Mouse (Mus musculus): ENCODE measurements around the gene Ces2b. TPM values are rescaled to one million over a fixed set of nuclear protein-coding genes. Genes with fewer than 3 reads are reported as not detected.
"Not testable (repeated sequence)": the region's sequence is repeated elsewhere in the genome, so short reads cannot be mapped to it uniquely, and the experiment has no call there.

The Ces2b gene
- under 1 TPM; 0.22 to 0.28 TPM for total RNA-seq (2021)

DNA sequence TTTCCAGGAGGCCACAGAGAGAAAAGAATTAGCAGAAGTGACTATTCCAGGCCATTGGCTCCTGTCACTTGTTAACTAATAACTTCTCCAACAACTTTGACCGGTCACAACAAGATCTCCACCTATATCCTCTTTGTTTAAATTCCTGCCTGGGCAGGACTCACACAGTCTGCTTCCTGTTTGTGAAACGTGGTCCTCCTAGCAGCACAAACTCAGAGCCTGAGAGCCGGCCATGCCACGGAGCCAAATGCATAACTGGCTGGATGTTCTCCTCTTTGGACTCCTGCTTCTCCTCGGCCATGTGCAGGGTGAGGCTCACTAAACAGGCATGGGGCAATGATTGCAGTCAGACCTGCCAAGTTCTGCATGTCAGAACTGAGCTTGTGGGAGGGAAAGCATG is at the start of gene Ces2b:
Ces2b (plus strand) TSS at position 133 of the 400 bp plus-strand sequence.
- no peak for DNase-seq
- intact Hi-C loops (cut with DNase I), result no loop called here

DNA sequence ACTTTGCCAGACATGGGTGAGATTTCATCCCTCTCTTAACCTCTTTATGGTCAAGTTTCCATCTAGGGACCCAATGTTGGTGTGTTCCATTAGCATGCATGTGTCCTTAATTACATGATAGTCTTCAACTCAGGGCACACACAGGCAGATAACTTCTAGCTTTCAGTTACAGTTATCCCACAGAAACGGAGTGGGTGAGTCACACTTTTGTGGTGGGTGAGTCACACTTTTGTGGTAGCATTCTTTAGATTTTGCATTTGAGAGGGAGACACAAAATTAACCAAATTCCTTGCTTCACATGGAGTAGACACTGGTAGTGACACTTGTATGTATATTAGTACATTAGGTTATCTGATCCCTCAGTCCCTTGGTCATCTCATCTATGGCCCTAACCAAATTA is 44.3 kb upstream of the Ces2b start:
- DNase-seq, result no peak
- intact Hi-C loops (cut with DNase I), result loop anchor here (10.0 kb wide), 1 partner anchor 182 kb away; no protein-coding TSS in a partner anchor

DNA sequence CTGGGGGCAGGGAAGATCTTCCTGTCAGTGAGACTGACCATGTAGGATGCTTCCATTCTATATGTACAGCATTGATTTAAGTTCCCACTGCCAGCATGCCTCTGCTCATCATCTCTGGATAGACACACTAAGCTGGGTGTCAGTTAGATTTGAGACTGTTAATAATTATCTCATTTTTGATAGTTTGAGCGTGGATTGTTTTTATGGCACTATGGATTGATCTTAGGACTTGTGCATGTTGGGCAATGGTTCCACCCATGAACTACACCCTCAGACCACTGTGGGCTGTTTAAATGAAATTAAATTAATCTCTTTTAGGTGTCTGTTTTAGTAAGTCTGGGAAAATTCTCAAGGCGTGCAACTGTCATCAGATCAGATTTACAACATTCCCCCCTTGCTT is 42.4 kb upstream of the Ces2b start:
- DNase-seq, result no peak
- intact Hi-C loops (cut with DNase I), result loop anchor here (10.0 kb wide), 1 partner anchor 184 kb away; no protein-coding TSS in a partner anchor

DNA sequence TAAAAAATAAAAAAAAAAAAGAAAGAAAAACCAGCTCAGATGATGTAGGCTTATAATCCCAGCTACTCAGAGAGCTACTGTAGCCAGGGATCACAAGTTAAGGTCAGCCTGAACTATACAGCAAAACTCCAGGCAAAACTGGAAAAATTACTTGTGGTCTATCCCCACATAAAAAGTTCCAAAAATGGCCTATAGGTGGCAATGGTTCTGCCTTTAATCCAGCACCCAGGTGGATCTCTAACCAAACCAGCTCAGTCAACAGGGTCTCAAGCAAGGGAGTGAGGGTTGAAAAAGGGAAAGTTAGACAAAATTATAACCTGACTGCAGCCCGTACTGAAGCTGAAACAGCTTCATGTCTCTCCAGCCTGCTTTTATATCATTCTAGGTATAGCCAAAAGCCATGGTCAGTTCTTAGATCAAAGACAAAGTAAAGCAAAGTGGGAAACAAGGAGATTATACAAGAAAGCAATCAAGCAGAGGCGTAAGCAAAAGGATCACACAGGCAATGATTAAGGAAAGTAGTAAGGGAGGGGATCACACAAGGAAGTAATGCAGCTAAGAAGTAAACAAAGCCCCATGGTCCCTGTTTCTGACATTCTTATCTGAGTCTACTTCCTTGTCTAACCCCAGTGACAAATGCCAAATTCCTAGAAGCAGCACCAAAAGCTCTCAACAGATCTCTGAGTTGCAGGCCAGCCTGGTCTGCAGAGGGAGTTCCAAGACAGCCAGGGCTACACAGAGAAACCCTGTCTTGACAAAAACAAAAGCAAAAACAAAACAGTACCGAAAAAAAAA is 41.3 kb upstream of the Ces2b start:
- intact Hi-C loops (cut with DNase I), result loop anchor here (10.0 kb wide), 3 partner anchors 185 to 425 kb away; no protein-coding TSS in a partner anchor
- peak; percentile 5 to 11 for DNase-seq

DNA sequence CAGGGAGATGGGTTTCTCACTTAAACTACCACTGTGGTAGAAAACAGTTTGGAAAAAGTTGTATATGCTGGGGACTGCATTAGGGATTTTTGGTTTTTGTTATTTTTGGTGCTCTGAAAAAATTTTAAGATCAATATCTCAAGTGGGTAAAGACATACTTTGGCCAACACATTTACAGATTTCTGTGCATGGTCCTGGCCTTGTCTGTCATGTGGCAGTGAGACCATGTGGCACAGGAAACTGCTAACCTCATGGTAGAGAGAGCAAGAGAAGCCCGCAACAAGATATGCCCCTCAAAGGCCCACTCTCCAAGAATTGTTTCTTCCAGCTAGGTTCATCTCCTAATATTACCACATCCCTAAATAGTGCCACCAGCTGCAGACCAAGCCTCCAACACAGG is 32.0 kb upstream of the Ces2b start:
- intact Hi-C loops (cut with DNase I), result loop anchor here (10.0 kb wide), 2 partner anchors 225 to 415 kb away; no protein-coding TSS in a partner anchor
- DNase-seq, result no peak

DNA sequence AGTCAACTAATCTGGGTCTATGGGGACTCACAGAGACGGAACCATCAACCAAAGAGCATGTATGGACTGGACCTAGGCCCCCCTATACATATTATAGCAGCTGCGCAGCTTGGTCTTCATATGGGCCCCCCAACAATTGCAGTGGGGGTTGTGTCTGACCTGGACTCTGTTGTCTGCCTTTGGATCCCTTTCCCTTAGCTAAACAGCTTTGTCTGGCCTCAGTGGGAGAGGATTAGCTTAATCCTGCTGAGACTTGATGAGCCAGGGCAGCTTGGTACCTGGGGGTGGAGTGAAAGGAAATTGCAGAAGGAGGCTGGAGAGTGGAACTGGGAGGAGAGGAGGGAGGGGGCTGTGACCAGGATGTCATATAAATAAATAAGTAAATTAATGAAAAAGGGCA is 25.2 kb upstream of the Ces2b start:
- intact Hi-C loops (cut with DNase I), result no loop called here
- no peak for DNase-seq

DNA sequence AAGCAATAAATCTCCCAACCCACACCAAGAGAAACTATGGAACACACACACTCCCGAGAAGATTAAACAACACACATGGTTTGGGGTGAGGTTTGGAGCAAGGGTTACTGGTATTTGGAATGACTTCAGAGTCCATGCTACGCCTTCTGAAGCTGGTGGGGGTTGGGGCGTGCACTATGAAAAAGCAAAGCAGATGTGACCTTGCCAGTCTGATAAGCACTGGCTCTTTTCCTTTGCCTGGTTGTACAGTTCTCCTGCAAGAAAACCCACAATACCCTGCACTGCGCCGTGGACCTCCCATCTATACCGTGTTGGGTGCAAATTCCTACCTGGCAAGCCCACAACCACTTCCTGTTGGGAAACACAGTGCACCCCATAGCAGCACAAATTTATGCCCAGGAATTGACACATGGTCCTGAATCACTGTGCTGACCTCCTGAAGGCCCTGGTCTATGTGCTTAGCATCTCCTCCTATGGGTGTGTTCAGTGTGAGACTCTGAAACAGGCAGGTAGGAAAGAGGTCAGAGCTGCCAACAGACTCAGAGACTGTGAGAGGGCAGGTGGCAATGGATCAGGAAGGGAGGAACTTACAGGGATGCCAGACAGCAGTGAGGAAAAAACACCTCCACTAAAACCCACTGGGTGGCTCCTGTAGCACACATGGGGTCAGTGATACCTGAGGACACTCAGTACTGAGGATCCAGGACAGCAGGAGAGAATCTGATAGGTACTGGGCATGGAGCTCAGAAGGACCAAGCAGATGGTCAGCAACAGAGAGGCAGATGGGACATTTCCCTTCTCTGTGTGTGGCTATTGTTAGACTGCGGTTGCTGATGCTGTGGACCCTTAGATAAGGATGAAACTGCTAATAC is 22.6 kb upstream of the Ces2b start:
- DNase-seq, result no peak
- intact Hi-C loops (cut with DNase I), result no loop called here

DNA sequence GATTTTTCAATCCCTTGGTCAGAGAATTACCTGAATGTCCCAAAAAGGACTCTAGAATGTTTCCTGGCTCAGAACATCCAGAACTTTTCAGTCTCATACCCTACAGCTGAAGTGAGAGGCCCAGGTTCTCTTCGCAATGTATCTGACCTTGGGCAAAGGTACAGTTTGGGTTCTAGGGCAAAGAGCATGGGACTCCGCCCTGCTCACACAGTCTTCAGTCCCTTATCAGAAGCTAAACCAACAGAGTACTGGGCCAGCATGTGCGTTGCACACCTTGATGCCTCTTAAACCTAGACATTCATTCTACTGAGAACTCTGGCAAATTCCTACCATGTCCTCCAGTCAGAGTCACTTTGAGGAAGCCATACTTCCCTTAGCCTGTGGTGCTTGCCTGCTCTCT is 21.9 kb upstream of the Ces2b start:
- no peak for DNase-seq
- intact Hi-C loops (cut with DNase I), result no loop called here

DNA sequence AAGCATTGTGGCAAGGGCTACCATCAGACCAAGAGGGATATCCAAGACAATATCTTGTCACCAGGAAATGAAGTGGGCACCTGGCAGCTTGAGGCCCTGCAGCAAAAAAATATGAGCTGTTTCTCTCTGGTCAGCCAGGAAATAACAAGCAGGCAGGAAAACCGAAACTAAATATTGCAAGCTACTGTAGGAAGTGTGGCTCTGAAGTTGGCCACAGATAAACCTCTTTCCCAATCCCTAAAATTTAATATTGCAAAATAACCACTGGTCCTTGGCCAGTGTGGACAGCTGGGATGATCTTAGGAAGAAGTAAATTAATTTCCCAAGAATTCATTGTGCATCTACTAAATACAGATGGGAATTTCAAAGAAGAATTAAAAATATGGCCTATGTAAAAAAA is 4.5 kb upstream of the Ces2b start:
- intact Hi-C loops (cut with DNase I), result loop anchor here (5.0 kb wide), 1 partner anchor 75 kb away; no protein-coding TSS in a partner anchor
- DNase-seq, result no peak

DNA sequence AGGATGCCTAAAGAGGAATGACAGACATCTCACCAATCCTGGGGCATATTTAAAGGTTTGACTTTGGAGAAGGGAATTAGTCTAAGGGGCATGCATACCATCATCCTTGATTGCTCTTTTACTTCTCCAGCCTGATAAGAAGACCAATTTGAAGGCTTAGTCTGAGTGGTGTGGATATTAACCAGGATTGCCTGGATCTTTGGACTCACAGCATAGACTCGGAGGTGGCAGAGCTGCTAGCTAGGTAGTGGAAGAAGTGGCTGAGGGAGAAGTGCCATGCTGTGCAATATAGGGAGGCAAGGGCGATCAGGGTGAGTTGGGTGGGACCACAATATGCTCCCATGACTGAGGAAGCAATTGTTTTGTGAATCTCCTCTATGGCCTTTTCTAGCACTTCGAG is 3.2 kb upstream of the Ces2b start:
- intact Hi-C loops (cut with DNase I), result loop anchor here (2.0 to 5.0 kb wide), 2 partner anchors 17 to 74 kb away; no protein-coding TSS in a partner anchor

DNA sequence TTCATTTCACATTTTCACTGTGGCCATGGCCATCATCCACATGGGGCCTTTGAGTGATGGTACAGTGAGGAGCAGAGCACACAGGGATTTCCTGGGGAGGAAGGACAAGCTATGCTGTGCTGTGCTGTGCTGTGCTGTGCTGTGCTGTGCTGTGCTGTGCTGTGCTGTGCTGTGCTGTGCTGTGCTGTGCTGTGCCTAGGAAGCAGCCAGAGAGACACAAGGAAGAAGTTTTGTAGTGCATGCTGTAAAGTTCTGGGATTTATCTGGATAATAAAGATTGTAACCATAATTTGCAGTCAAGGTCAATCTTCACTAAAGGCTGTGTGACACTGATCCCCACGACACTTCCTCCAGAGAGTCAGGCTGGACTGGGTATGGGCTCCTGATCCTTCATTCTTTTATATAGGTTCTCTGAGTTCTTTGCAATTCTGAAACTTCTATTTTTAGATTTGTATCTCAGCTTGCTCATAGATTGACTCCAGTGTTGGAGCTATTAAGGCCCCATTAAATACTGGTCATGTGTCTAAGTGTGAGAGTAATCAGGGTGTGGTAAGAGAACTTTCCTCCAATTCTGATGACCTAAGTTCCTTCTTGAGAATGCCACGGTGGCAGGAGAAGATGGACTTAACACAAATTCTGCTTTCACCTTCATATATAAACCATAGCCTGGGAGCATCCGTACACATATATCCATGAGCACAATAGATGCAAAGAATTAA is 10.1 kb downstream of the Ces2b start:
- intact Hi-C loops (cut with DNase I), result no loop called here
- DNase-seq, result no peak

More for the DNA sequence above, 3.2 kb upstream of the Ces2b start:
- no peak for DNase-seq

DNA sequence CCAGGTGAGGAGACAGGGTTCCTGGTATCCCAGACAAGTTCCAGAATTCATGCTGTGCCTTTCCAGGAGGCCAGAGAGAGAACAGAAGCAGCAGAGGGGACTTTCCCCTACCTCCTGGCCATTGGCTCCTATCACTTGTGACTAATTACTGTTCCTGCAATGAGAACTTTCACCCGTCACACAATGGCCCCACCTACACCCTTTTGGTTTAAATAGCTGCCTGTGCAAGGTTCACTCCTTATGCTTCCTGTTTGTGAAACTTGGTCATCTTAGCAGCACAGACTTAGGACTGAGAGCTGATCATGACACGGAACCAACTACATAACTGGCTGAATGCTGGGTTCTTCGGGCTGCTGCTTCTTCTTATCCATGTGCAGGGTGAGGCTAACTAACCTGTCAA is 15.5 kb downstream of the Ces2b start, which contains the start of gene Ces2c:
Ces2c (plus strand) TSS at position 238 of the 400 bp plus-strand sequence.
- no peak for DNase-seq
- intact Hi-C loops (cut with DNase I), result no loop called here

DNA sequence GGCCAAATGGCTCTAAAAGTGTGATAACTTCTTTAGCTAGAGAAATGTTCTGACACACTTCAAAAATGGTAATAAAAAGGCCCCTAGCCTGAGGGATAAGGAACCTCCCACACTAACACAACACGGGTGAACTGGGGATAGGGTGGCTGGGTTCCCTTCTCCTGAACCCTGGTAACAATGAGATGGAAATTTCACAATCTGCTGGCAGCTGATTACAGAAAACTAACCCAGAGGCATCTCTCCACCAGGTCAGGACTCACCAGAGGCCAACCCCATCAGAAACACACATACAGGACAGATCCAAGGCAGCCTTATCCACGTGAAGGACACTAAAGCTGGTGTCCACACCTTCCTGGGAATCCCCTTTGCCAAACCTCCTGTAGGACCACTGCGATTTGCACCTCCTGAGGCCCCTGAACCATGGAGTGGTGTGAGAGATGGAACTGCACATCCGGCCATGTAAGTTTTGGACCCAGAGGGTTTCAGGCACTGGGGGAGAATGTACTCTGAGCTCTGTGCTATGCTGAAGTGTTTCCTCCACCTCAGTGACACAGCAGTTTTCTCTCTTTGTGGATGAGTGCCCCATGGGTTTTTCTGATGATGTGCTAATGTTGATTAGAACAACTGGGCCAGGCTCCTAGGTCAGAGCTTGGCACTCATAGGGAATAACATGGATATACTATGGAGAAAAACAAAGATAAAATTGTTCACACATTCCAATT is 16.5 kb downstream of the Ces2b start:
- intact Hi-C loops (cut with DNase I), result no loop called here
- no peak for DNase-seq

DNA sequence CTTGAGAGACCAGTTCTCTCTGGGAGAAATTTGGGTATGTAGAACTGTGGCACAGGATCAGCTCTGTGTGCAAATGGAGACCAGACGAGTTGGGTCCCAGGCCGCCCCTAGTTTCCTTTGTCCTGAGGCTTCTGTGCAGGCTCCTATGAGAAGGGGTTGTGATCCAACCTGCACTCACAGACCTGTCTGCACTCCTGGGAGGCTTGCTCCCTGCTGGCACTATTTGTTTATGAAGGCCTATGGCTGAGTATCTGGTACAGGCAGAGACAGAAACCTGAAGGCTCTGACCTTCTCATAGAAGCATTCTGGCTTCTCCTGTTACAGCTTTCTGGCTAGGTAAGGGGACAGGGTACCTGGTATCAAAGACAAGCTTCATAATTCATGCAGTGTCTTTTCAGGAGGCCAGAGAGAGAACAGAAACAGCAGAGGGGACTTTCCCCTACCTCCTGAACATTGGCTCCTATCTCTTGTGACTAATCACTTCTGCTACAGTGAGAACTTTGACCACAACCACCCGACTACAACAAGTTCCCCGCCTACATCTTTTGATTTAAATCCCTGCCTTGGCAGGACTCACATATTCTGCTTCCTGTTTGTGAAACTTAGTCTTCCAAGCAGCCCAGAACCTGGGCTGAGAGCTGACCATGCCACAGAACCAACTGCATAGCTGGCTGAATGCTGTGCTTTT is 35.6 kb downstream of the Ces2b start:
- intact Hi-C loops (cut with DNase I); DNase-seq: not testable (repeated sequence)

DNA sequence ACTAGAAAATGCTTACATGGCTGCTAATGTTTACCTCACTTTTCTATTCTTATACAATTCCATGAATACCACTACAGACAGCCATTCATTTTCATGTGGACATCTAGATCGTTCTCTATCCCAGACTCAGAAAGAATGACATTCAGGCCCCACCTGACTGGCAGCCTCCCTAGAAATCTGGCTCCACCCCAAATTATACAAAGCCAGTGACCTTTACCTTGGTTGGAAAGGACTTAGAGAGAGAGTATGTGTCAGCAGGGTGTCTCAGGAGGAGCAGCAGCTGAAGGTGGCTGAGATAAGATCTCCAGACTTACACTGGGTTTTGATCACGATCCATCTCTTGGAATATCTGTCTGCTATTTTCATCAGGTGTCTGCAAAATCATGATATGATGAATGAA is 37.5 kb downstream of the Ces2b start:
- intact Hi-C loops (cut with DNase I); DNase-seq: not testable (repeated sequence)

DNA sequence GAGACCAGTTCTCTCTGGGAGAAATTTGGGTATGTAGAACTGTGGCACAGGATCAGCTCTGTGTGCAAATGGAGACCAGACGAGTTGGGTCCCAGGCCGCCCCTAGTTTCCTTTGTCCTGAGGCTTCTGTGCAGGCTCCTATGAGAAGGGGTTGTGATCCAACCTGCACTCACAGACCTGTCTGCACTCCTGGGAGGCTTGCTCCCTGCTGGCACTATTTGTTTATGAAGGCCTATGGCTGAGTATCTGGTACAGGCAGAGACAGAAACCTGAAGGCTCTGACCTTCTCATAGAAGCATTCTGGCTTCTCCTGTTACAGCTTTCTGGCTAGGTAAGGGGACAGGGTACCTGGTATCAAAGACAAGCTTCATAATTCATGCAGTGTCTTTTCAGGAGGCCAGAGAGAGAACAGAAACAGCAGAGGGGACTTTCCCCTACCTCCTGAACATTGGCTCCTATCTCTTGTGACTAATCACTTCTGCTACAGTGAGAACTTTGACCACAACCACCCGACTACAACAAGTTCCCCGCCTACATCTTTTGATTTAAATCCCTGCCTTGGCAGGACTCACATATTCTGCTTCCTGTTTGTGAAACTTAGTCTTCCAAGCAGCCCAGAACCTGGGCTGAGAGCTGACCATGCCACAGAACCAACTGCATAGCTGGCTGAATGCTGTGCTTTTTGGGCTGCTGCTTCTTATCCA is 55.0 kb downstream of the Ces2b start:
- DNase-seq; intact Hi-C loops (cut with DNase I): not testable (repeated sequence)

Data from heart, postnatal 36 days (tissue).